ENCODE assay signal across 19 mouse cellular contexts in genomic region chr16:17536584-17536983, GRCm38 (mm10).
DNase-seq lines count a peak whose midpoint lies in the region; ATAC-seq lines count a peak whose summit lies in the region.
"Had no signal": no experiment of that assay in that cellular context is flagged by ENCODE, and none has a peak within 500 bp of the region (broad histone marks: within the 10 kb centered on the region; RNA-seq: fewer than 3 reads in every experiment).

No protein-coding gene starts in this region.

- no peak for ATAC-seq in cerebellum, adult (ENCODE audit: insufficient number of reproducible peaks, low FRiP score, low TSS enrichment)
- ATAC-seq: forebrain, embryonic 16.5 days; hindbrain, embryonic 16.5 days; midbrain, embryonic 15.5 days; Patski had no signal

- peak; percentile 42 to 50 for DNase-seq in cerebellum, adult 18-20 months
- DNase-seq in kidney, adult 18-20 months, result peak; percentile 30
- no peak for DNase-seq in kidney, postnatal 14 days
- DNase-seq in lung, postnatal 36 days, result peak; percentile 46
- DNase-seq in lung, adult 18-20 months, result no peak
- peak; percentile 34 for DNase-seq in T-cell, adult 2 months (ENCODE audit: low spot score)
- DNase-seq in adipocyte (ENCODE audit: low spot score), result no peak
- DNase-seq: adrenal gland, postnatal 25 days; cerebellum, adult 8-10 months; liver; lung, embryonic 14.5 days; lung, postnatal 14 days; retina, postnatal 1 day; right cerebral cortex, postnatal 14 days had no signal

Comparison
In these comparisons a context has a peak if more than half of its experiments do, and no peak if none do; other contexts are left out.
1. DNase-seq: peak in cerebellum, adult 18-20 months (2 of 2), kidney, adult 18-20 months (single experiment), lung, postnatal 36 days (single experiment) and T-cell, adult 2 months (single experiment); none in kidney, postnatal 14 days (single experiment), lung, adult 18-20 months (0 of 2) and adipocyte (single experiment).